Mouse (Mus musculus) hindbrain, embryonic 15.5 days (tissue): ENCODE results near the gene Swap70. TPM values are rescaled to one million over a fixed set of nuclear protein-coding genes. Genes with fewer than 3 reads are reported as not detected.
"Not testable (repeated sequence)": the region's sequence is repeated elsewhere in the genome, so short reads cannot be mapped to it uniquely, and the experiment has no call there.

Experiments
- ATAC-seq: fragments of 200-750 bp; cut with Nextera tagmentation; 2 replicates; pipeline ENCODE4 v1.8.0; 2017; ENCODE audit warnings: low read depth, moderate number of reproducible peaks, moderate TSS enrichment; ENCODE audit not compliant: low FRiP score
- H3K27ac ChIP-seq: fragments of 300-500 bp; sonication (generic); replicated peaks from 2 replicates; pipeline ENCODE4 v1.5.1; 2015; ENCODE audit warnings: mild to moderate bottlenecking, inconsistent platforms
- H3K27me3 ChIP-seq: fragments of 300-500 bp; sonication (generic); 2 replicates; pipeline ENCODE4 v1.6.1; 2015; ENCODE audit warnings: control low read depth, inconsistent platforms
- H3K36me3 ChIP-seq: fragments of 300-500 bp; sonication (generic); 2 replicates; pipeline ENCODE4 v1.6.1; 2015; ENCODE audit warnings: control low read depth, inconsistent platforms
- H3K4me1 ChIP-seq: fragments of 300-500 bp; sonication (generic); replicated peaks from 2 replicates; pipeline ENCODE4 v1.6.1; 2015; ENCODE audit warnings: control low read depth, inconsistent platforms
- H3K4me2 ChIP-seq: fragments of 300-500 bp; sonication (generic); 2 replicates; pipeline ENCODE4 v1.6.1; 2015; ENCODE audit warnings: moderate library complexity, mild to moderate bottlenecking, inconsistent platforms
- H3K4me3 ChIP-seq: fragments of 300-500 bp; sonication (generic); 2 replicates; pipeline ENCODE4 v1.5.1; 2015; ENCODE audit warnings: mild to moderate bottlenecking, inconsistent platforms
- H3K9ac ChIP-seq: fragments of 300-500 bp; sonication (generic); 2 replicates; pipeline ENCODE4 v1.6.1; 2015; ENCODE audit warnings: inconsistent platforms
- H3K9me3 ChIP-seq: fragments of 300-500 bp; sonication (generic); 2 replicates; pipeline ENCODE4 v1.6.1; 2016; ENCODE audit warnings: control low read depth, inconsistent platforms
- WGBS: fragments of 180-500 bp; shearing (Covaris S2); methylation state at CpG from one replicate; pipeline ENCODE4 v1.1.7; 2015; 5-methylcytosine and 5-hydroxymethylcytosine counted together
- polyA plus RNA-seq: library from polyadenylated mRNA; unstranded; fragments of >200 nt; fragmentation: Nextera tagmentation; extraction: Ambion mirVana; gene quantifications from 2 replicates; pipeline ENCODE4 v1.2.1, GENCODE M21; 2015

Swap70 gene
- polyA plus RNA-seq, 1 experiment from 2014 or later, result 10.1 TPM

DNA sequence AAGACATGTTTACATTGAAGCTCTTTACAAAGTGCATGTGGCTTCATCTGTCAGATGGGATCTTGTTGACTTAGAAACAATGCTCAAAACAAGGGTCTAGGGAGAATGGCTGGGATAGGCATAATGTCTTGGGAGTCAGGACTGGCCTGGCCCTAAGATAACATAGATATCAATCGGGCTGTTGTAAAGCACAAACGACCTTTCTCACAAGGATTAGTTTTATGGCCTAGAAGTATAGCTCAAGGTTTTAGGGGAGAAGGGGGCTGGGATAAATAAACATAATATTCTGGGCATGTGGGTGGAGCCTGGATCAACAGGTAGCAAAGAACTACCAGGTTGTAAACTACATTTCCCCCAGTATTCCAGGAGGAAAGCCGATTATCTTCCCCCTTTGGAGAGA lies 10.5 kb upstream of the Swap70 start:
- no peak overlapping the region for H3K4me2 ChIP-seq
- H3K9ac ChIP-seq, result no peak overlapping the region
- H3K4me3 ChIP-seq, result no peak overlapping the region
- ATAC-seq, result no peak
- H3K36me3 ChIP-seq, result no peaks in the 10 kb centered on the region
- no peaks in the 10 kb centered on the region for H3K4me1 ChIP-seq
- WGBS, result 91% methylated on average over 3 of the region's 3 CpGs
- H3K9me3 ChIP-seq, result no peaks in the 10 kb centered on the region; the same call in 1 of the 2 replicates
- H3K27ac ChIP-seq, result no peak overlapping the region
- no peaks in the 10 kb centered on the region for H3K27me3 ChIP-seq

DNA sequence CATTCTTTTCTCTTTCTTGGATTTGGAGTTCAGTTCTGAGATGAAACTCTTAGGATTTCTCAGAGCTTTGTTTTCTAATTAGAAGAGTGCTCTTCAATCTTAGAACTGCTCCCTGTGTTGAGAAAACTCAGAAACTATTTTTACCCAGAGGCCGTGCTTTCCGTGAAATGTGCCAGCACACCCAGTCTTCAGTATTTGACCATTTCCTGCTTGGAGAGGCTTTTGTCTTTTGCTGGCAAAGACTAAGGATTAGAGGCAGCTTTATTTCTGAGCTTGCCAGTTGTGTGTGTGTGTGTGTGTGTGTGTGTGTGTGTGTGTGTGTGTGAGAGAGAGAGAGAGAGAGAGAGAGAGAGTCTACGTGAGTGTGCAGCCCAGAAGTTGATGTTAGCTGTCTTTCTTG lies 6.6 kb upstream of the Swap70 start:
- Histone ChIP-seq H3K9me3 (no peaks in the 10 kb centered on the region), H3K27me3 (no peaks in the 10 kb centered on the region), H3K36me3 (no peaks in the 10 kb centered on the region), H3K4me1 (no peaks in the 10 kb centered on the region), H3K9ac (no peak overlapping the region), H3K4me2 (no peak overlapping the region), H3K4me3 (no peak overlapping the region), H3K27ac (no peak overlapping the region)
- no peak for ATAC-seq
- WGBS, result 78% methylated on average over 3 of the region's 3 CpGs

DNA sequence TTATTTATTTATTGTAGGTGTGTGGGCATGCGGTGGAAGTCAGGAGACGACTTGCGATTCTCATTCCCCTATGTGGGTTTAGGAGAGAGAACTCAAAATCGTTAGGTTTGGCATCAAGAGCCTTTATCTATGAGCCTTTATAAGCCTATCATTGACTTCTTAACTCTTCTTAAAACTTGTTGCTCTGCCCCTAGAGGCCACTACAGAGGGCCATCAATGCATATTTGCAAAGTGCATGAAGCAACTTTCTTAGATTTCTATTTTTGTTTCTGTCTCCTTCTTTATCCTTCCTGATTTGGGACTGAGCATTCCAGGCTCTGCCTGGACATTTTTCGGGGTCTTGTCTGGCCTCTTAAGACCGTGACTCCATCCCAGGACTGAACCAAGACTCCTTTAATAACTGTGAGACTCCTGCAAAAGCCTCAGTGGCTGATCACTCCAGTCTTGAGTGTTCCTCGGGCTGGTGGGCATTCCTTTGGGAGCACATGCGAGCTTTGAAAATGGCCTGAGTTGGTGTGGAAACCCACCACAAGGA lies 393 bp upstream of the Swap70 start:
- Histone ChIP-seq H3K9ac (peak overlapping the region; percentile 67; the same call in 1 of the 2 replicates), H3K9me3 (no peaks in the 10 kb centered on the region), H3K27me3 (0 out of 2 replicates have a peak, but pooled peaks cover 6% of the 10 kb centered on the region), H3K4me3 (peak overlapping the region; percentile 72), H3K27ac (peak overlapping the region; percentile 71; the same call in 1 of the 2 replicates), H3K4me1 (peaks cover 12% of the 10 kb centered on the region; the same call in 1 of the 2 replicates), H3K36me3 (no peaks in the 10 kb centered on the region), H3K4me2 (peak overlapping the region; percentile 96)
- no peak for ATAC-seq
- WGBS, result 14% methylated on average over 8 of the region's 8 CpGs

DNA sequence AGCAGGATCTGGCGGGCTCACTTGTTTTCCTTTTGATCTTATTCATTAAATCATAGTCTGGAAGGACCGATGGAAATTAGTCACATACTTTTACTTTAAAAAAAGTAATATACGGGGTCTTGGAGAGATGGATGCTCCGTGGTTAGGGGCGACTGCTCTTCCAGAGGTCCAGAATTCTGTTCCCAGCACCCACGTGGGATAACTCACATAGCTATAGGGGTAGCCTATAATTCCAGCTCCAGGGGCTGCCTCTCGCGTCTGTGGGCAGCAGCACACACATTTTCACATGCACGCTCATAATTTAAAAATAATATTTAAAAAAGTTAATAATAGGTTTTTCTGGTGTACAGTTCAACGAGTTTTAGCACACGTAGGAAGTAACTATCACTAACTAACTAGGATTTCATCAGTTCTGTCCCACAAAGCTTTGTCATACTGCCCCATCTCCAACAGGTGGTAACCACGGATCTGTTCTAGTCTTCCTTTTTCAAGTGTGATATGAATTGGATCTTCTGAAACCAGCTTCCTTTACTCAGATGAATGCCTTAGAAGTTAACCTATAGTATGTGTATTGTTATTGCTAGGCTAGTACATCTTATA lies 1.2 kb downstream of the Swap70 start:
- Histone ChIP-seq H3K27me3 (0 out of 2 replicates have a peak, but pooled peaks cover 6% of the 10 kb centered on the region), H3K36me3 (no peaks in the 10 kb centered on the region), H3K9me3 (no peaks in the 10 kb centered on the region), H3K4me2 (peak overlapping the region; percentile 96), H3K27ac (no peak overlapping the region), H3K4me3 (peak overlapping the region; percentile 72), H3K4me1 (peaks cover 12% of the 10 kb centered on the region; the same call in 1 of the 2 replicates), H3K9ac (0 out of 2 replicates have a peak overlapping the region, but pooled peaks have one; percentile 67)
- no peak for ATAC-seq
- WGBS, result 19% methylated on average over 12 of the region's 12 CpGs

DNA sequence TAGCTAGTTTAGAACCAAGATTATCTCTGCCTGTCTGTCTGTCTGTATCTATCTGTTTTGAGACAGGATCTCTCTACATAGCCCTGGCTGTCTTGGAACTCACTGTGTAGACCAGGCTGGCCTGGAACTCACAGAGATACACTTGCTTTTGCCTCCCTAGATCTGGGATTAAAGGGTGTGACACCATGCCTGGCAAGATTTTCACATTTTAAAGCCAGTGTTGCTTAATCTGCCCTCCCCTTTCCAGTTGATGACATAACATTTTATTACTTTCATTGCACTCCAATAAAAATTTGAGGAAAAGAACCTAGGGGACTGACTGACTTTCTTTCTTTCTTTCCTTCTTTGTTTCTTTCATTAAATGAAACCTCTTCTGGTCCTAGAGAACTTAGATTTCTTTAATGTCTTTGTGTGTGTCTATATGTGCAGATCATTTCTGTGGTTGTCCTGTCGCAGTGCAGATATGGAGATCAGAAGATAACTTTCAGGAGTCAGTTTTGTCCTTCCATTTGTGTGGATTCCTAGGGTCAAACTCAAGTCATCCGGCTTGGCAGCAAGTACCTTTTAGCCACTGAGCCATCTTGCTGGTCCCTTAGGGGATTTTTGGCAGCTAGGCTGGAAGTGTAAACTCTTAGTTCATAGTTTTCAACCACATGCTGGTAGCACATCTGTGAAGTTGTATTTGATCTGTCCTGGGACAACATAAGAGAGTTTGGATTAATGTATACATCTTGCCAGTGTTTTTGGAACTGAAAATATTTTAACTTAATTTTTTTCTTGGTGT lies 2.4 kb downstream of the Swap70 start:
- 0 out of 2 replicates have a peak, but pooled peaks cover 6% of the 10 kb centered on the region for H3K27me3 ChIP-seq
- H3K9ac ChIP-seq, result no peak overlapping the region
- no peaks in the 10 kb centered on the region for H3K9me3 ChIP-seq
- ATAC-seq, result no peak
- H3K4me3 ChIP-seq, result no peak overlapping the region
- 76% methylated on average over 2 of the region's 2 CpGs for WGBS
- H3K4me2 ChIP-seq, result 0 out of 2 replicates have a peak overlapping the region, but pooled peaks have one; percentile 21
- H3K4me1 ChIP-seq, result peaks cover 12% of the 10 kb centered on the region; the same call in 1 of the 2 replicates
- no peak overlapping the region for H3K27ac ChIP-seq
- no peaks in the 10 kb centered on the region for H3K36me3 ChIP-seq

DNA sequence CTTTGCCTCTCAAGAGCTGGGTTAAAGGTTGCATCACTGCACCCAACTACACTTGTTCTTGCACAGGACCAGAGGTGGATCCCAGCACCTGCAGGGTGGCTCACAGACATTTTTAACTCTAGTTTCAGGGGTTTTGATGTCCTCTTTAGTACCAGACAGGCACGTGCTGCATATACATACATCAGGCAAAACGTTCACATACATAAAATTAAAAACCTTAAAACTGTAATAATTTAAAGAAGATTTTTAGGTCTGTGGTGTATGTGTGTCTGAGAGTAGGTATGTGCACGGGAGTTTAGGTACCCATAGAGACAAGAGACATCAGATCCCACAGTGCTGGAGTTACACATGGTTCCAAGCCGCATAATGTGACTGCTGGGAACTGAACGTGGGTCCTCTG lies 5.0 kb downstream of the Swap70 start:
- Histone ChIP-seq H3K9ac (no peak overlapping the region), H3K4me2 (no peak overlapping the region), H3K27me3 (no peaks in the 10 kb centered on the region), H3K36me3 (no peaks in the 10 kb centered on the region), H3K4me3 (no peak overlapping the region), H3K4me1 (peaks cover 8% of the 10 kb centered on the region; the same call in 1 of the 2 replicates), H3K9me3 (no peaks in the 10 kb centered on the region), H3K27ac (no peak overlapping the region)
- WGBS, result 95% methylated on average over 5 of the region's 5 CpGs
- no peak for ATAC-seq

GRCm38 (mm10) chr7:110229967-110230366 lies 8.5 kb downstream of the Swap70 start:
- no peak for ATAC-seq
- no peak overlapping the region for H3K4me3 ChIP-seq
- 81% methylated on average over 6 of the region's 6 CpGs for WGBS
- no peak overlapping the region for H3K9ac ChIP-seq
- no peaks in the 10 kb centered on the region for H3K9me3 ChIP-seq
- no peaks in the 10 kb centered on the region for H3K27me3 ChIP-seq
- no peaks in the 10 kb centered on the region for H3K4me1 ChIP-seq
- no peak overlapping the region for H3K4me2 ChIP-seq
- H3K36me3 ChIP-seq, result no peaks in the 10 kb centered on the region
- H3K27ac ChIP-seq, result no peak overlapping the region

- H3K27ac ChIP-seq, H3K4me1 ChIP-seq, H3K9ac ChIP-seq, H3K9me3 ChIP-seq, H3K4me3 ChIP-seq, H3K27me3 ChIP-seq, H3K4me2 ChIP-seq, H3K36me3 ChIP-seq, ATAC-seq: not testable (repeated sequence)
- WGBS, result 91% methylated on average over 10 of the region's 10 CpGs
Observed at GRCm38 (mm10) chr7:110231127-110231526, 9.6 kb downstream of the Swap70 start.

DNA sequence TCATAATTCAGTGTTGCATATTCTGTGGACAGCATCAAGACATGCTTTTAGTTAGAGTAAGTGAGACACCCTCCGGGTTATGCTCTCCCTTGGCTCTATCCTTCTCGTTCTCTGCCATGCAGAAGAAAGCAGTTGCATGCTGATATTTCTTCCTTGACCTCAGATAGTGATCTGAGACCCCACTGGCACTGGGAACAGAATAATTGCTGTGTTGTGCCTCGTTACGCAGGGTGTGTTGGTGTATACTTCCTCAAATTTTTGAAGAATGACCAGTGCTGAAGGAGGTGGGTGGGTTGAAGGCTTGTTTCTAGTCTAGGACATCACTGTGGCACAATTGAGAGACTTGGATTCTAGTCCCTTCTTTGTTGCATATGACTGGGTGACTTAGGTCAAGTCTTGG lies 14.6 kb downstream of the Swap70 start:
- H3K4me3 ChIP-seq, result no peak overlapping the region
- H3K27me3 ChIP-seq, result no peaks in the 10 kb centered on the region
- H3K9me3 ChIP-seq, result no peaks in the 10 kb centered on the region
- H3K4me2 ChIP-seq, result no peak overlapping the region
- no peaks in the 10 kb centered on the region for H3K36me3 ChIP-seq
- ATAC-seq, result no peak
- H3K27ac ChIP-seq, result no peak overlapping the region
- WGBS, result 85% methylated on average over 4 of the region's 4 CpGs
- H3K9ac ChIP-seq, result no peak overlapping the region
- H3K4me1 ChIP-seq, result 0 out of 2 replicates have a peak, but pooled peaks cover 4% of the 10 kb centered on the region

GRCm38 (mm10) chr7:110237451-110237836 lies 15.9 kb downstream of the Swap70 start:
- H3K4me2 ChIP-seq, result no peak overlapping the region
- no peaks in the 10 kb centered on the region for H3K36me3 ChIP-seq
- 0 out of 2 replicates have a peak, but pooled peaks cover 4% of the 10 kb centered on the region for H3K4me1 ChIP-seq
- no peaks in the 10 kb centered on the region for H3K27me3 ChIP-seq
- ATAC-seq, result no peak
- H3K9ac ChIP-seq, result no peak overlapping the region
- 36% methylated on average over 3 of the region's 3 CpGs for WGBS
- H3K9me3 ChIP-seq, result no peaks in the 10 kb centered on the region
- peak overlapping the region; percentile 50; the same call in 1 of the 2 replicates for H3K27ac ChIP-seq
- H3K4me3 ChIP-seq, result no peak overlapping the region

DNA sequence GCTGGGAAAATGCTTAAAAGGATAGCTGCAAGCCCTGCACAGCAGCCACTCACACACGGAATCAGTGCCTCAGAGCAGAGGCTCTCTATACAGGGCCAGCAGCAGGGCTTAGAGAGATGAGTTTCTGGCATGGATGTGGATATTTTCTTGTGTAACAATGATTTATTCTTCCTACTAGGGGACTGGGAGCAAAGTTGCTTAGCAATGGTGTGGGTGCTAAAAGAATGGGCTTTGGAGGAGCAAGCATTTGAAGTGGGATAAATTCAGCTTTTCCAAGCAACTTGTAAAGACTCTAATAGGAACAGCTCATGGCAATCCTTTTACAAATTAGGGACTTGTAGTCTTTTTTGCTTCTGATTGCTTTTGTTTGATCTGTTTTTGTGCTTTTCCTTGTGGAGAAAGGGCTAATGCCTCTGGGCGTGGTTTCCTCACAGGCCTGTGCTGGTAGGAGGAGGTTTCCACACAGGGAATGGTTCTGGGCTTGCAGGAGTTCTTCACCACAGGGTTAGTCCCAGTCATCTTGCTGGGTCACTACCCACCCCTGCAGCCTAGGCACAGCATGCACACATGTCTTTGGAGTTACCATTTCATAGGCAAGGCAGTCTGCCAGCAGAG lies 16.4 kb downstream of the Swap70 start:
- Histone ChIP-seq H3K27ac (peak overlapping the region; percentile 50), H3K36me3 (no peaks in the 10 kb centered on the region), H3K4me2 (no peak overlapping the region), H3K9me3 (no peaks in the 10 kb centered on the region), H3K4me1 (0 out of 2 replicates have a peak, but pooled peaks cover 4% of the 10 kb centered on the region), H3K9ac (no peak overlapping the region), H3K4me3 (no peak overlapping the region), H3K27me3 (no peaks in the 10 kb centered on the region)
- ATAC-seq, result peak; percentile 56; the same call in 1 of the 2 replicates
- WGBS, result 39% methylated on average over 2 of the region's 2 CpGs

- no peak overlapping the region for H3K27ac ChIP-seq
- H3K9me3 ChIP-seq, result no peaks in the 10 kb centered on the region
- no peak overlapping the region for H3K4me2 ChIP-seq
- H3K4me1 ChIP-seq, result 0 out of 2 replicates have a peak, but pooled peaks cover 4% of the 10 kb centered on the region
- no peaks in the 10 kb centered on the region for H3K36me3 ChIP-seq
- no peaks in the 10 kb centered on the region for H3K27me3 ChIP-seq
- 80% methylated on average over 4 of the region's 4 CpGs for WGBS
- no peak for ATAC-seq
- H3K9ac ChIP-seq, result no peak overlapping the region
- H3K4me3 ChIP-seq, result no peak overlapping the region
Observed at GRCm38 (mm10) chr7:110239590-110239989, 18.1 kb downstream of the Swap70 start.
